Mouse (Mus musculus) hindbrain, embryonic 12.5 days (tissue): ENCODE measurements around the gene 1700113H08Rik. TPM values are rescaled to one million over a fixed set of nuclear protein-coding genes. Genes with fewer than 3 reads are reported as not detected.

Source experiments
- ATAC-seq: fragments of 200-750 bp; cut with Nextera tagmentation; 2 replicates; pipeline ENCODE4 v1.8.0; 2017; ENCODE audit warnings: moderate TSS enrichment; ENCODE audit not compliant: low FRiP score
- H3K27ac ChIP-seq: fragments of 300-500 bp; sonication (generic); 2 replicates; pipeline ENCODE4 v1.5.1; 2016; ENCODE audit warnings: mild to moderate bottlenecking
- H3K27me3 ChIP-seq: fragments of 300-500 bp; sonication (generic); 2 replicates; pipeline ENCODE4 v1.6.1; 2016; ENCODE audit warnings: mild to moderate bottlenecking
- H3K36me3 ChIP-seq: fragments of 300-500 bp; sonication (generic); 2 replicates; pipeline ENCODE4 v1.6.1; 2016; ENCODE audit warnings: mild to moderate bottlenecking
- H3K4me1 ChIP-seq: fragments of 300-500 bp; sonication (generic); 2 replicates; pipeline ENCODE4 v1.6.1; 2016
- H3K4me2 ChIP-seq: fragments of 300-500 bp; sonication (generic); replicated peaks from 2 replicates; pipeline ENCODE4 v1.6.1; 2016; ENCODE audit warnings: mild to moderate bottlenecking
- H3K4me3 ChIP-seq: fragments of 300-500 bp; sonication (generic); 2 replicates; pipeline ENCODE4 v1.5.1; 2016; ENCODE audit warnings: mild to moderate bottlenecking
- H3K9ac ChIP-seq: fragments of 300-500 bp; sonication (generic); 2 replicates; pipeline ENCODE4 v1.6.1; 2016; ENCODE audit warnings: mild to moderate bottlenecking, moderate library complexity
- H3K9me3 ChIP-seq: fragments of 300-500 bp; sonication (generic); replicated peaks from 2 replicates; pipeline ENCODE4 v1.6.1; 2016; ENCODE audit warnings: mild to moderate bottlenecking
- WGBS: fragments of 180-500 bp; shearing (Covaris S2); methylation state at CpG from one replicate; pipeline ENCODE4 v1.1.7; 2016; 5-methylcytosine and 5-hydroxymethylcytosine counted together
- polyA plus RNA-seq: library from polyadenylated mRNA; unstranded; fragments of >200 nt; fragmentation: Nextera tagmentation; extraction: Ambion mirVana; gene quantifications from 2 replicates; pipeline ENCODE4 v1.2.1, GENCODE M21; 2016

The 1700113H08Rik gene
- polyA plus RNA-seq, 1 experiment from 2014 or later, result 0.30 TPM

- Histone ChIP-seq H3K36me3 (no peaks in the 10 kb centered on the region), H3K27ac (no peak overlapping the region), H3K27me3 (no peaks in the 10 kb centered on the region), H3K9me3 (no peaks in the 10 kb centered on the region), H3K9ac (no peak overlapping the region), H3K4me2 (no peak overlapping the region), H3K4me3 (no peak overlapping the region), H3K4me1 (no peaks in the 10 kb centered on the region)
- 89% methylated on average over 3 of the region's 3 CpGs for WGBS
- ATAC-seq, result no peak
These were observed 53.1 kb downstream of the 1700113H08Rik start for GRCm38 (mm10) chr10:87110909-87111308.

GRCm38 (mm10) chr10:87125094-87125493 lies 67.2 kb downstream of the 1700113H08Rik start:
- Histone ChIP-seq H3K4me2 (no peak overlapping the region), H3K27ac (no peak overlapping the region), H3K27me3 (no peaks in the 10 kb centered on the region), H3K9ac (no peak overlapping the region), H3K9me3 (no peaks in the 10 kb centered on the region), H3K36me3 (no peaks in the 10 kb centered on the region), H3K4me1 (no peaks in the 10 kb centered on the region), H3K4me3 (no peak overlapping the region)
- 87% methylated on average over 5 of the region's 5 CpGs for WGBS
- no peak for ATAC-seq

GRCm38 (mm10) chr10:87126186-87126824 lies 68.5 kb downstream of the 1700113H08Rik start:
- Histone ChIP-seq H3K4me2 (no peak overlapping the region), H3K36me3 (no peaks in the 10 kb centered on the region), H3K4me3 (no peak overlapping the region), H3K27ac (no peak overlapping the region), H3K9me3 (no peaks in the 10 kb centered on the region), H3K9ac (no peak overlapping the region), H3K4me1 (no peaks in the 10 kb centered on the region), H3K27me3 (no peaks in the 10 kb centered on the region)
- ATAC-seq, result no peak
- 87% methylated on average over 12 of the region's 12 CpGs for WGBS

- WGBS, result 95% methylated on average over 6 of the region's 6 CpGs
- H3K4me3 ChIP-seq, result no peak overlapping the region
- 0 out of 2 replicates have a peak, but pooled peaks cover 4% of the 10 kb centered on the region for H3K9me3 ChIP-seq
- ATAC-seq, result no peak
- no peaks in the 10 kb centered on the region for H3K4me1 ChIP-seq
- H3K27me3 ChIP-seq, result no peaks in the 10 kb centered on the region
- H3K9ac ChIP-seq, result no peak overlapping the region
- no peaks in the 10 kb centered on the region for H3K36me3 ChIP-seq
- H3K4me2 ChIP-seq, result no peak overlapping the region
- no peak overlapping the region for H3K27ac ChIP-seq
These were observed 93.2 kb downstream of the 1700113H08Rik start for GRCm38 (mm10) chr10:87151050-87151449.

GRCm38 (mm10) chr10:87153731-87154505 lies 96.1 kb downstream of the 1700113H08Rik start:
- H3K27ac ChIP-seq, result no peak overlapping the region
- WGBS, result 77% methylated on average over 14 of the region's 14 CpGs

GRCm38 (mm10) chr10:87159781-87160180 lies 101.9 kb downstream of the 1700113H08Rik start:
- no peak overlapping the region for H3K4me2 ChIP-seq
- no peak overlapping the region for H3K4me3 ChIP-seq
- no peaks in the 10 kb centered on the region for H3K4me1 ChIP-seq
- no peak overlapping the region for H3K27ac ChIP-seq
- no peaks in the 10 kb centered on the region for H3K9me3 ChIP-seq
- 88% methylated on average over 9 of the region's 9 CpGs for WGBS
- H3K36me3 ChIP-seq, result no peaks in the 10 kb centered on the region
- no peak for ATAC-seq
- no peaks in the 10 kb centered on the region for H3K27me3 ChIP-seq
- H3K9ac ChIP-seq, result no peak overlapping the region

More at GRCm38 (mm10) chr10:87153731-87154505, 96.1 kb downstream of the 1700113H08Rik start:
- no peak overlapping the region for H3K4me2 ChIP-seq
- no peak for ATAC-seq
- H3K4me3 ChIP-seq, result no peak overlapping the region
- H3K36me3 ChIP-seq, result no peaks in the 10 kb centered on the region
- H3K9ac ChIP-seq, result no peak overlapping the region
- H3K27me3 ChIP-seq, result no peaks in the 10 kb centered on the region
- H3K4me1 ChIP-seq, result no peaks in the 10 kb centered on the region
- H3K9me3 ChIP-seq, result 0 out of 2 replicates have a peak, but pooled peaks cover 4% of the 10 kb centered on the region

GRCm38 (mm10) chr10:87196123-87196756 lies 138.4 kb downstream of the 1700113H08Rik start:
- no peak overlapping the region for H3K27ac ChIP-seq
- peak; percentile 69; the same call in 1 of the 2 replicates for ATAC-seq
- 60% methylated on average over 7 of the region's 7 CpGs for WGBS
- H3K4me1 ChIP-seq, result no peaks in the 10 kb centered on the region
- no peak overlapping the region for H3K4me2 ChIP-seq
- H3K9ac ChIP-seq, result no peak overlapping the region
- no peaks in the 10 kb centered on the region for H3K9me3 ChIP-seq
- no peaks in the 10 kb centered on the region for H3K27me3 ChIP-seq
- H3K36me3 ChIP-seq, result no peaks in the 10 kb centered on the region
- no peak overlapping the region for H3K4me3 ChIP-seq

- 94% methylated on average over 2 of the region's 2 CpGs for WGBS
- no peaks in the 10 kb centered on the region for H3K4me1 ChIP-seq
- no peaks in the 10 kb centered on the region for H3K9me3 ChIP-seq
- H3K36me3 ChIP-seq, result no peaks in the 10 kb centered on the region
- ATAC-seq, result no peak
- no peak overlapping the region for H3K27ac ChIP-seq
- H3K9ac ChIP-seq, result no peak overlapping the region
- no peak overlapping the region for H3K4me3 ChIP-seq
- no peak overlapping the region for H3K4me2 ChIP-seq
- H3K27me3 ChIP-seq, result no peaks in the 10 kb centered on the region
These were observed 140.9 kb downstream of the 1700113H08Rik start for GRCm38 (mm10) chr10:87198720-87199119.

GRCm38 (mm10) chr10:87209466-87209865 lies 151.6 kb downstream of the 1700113H08Rik start:
- H3K4me2 ChIP-seq, result no peak overlapping the region
- H3K4me1 ChIP-seq, result no peaks in the 10 kb centered on the region
- no peak for ATAC-seq
- WGBS, result 90% methylated on average over 1 of the region's 1 CpGs
- H3K27me3 ChIP-seq, result no peaks in the 10 kb centered on the region
- H3K4me3 ChIP-seq, result no peak overlapping the region
- H3K9me3 ChIP-seq, result no peaks in the 10 kb centered on the region
- no peak overlapping the region for H3K9ac ChIP-seq
- H3K27ac ChIP-seq, result no peak overlapping the region
- no peaks in the 10 kb centered on the region for H3K36me3 ChIP-seq

- H3K27ac ChIP-seq, result no peak overlapping the region
- H3K4me1 ChIP-seq, result no peaks in the 10 kb centered on the region
- H3K36me3 ChIP-seq, result no peaks in the 10 kb centered on the region
- no peak overlapping the region for H3K9ac ChIP-seq
- H3K27me3 ChIP-seq, result no peaks in the 10 kb centered on the region
- WGBS, result 76% methylated on average over 4 of the region's 4 CpGs
- H3K4me3 ChIP-seq, result no peak overlapping the region
- H3K4me2 ChIP-seq, result no peak overlapping the region
- no peak for ATAC-seq
- no peaks in the 10 kb centered on the region for H3K9me3 ChIP-seq
These were observed 153.2 kb downstream of the 1700113H08Rik start for GRCm38 (mm10) chr10:87211046-87211445.

GRCm38 (mm10) chr10:87212854-87213253 lies 155.0 kb downstream of the 1700113H08Rik start:
- 73% methylated on average over 2 of the region's 2 CpGs for WGBS
- Histone ChIP-seq H3K27me3 (no peaks in the 10 kb centered on the region), H3K27ac (no peak overlapping the region), H3K9ac (no peak overlapping the region), H3K4me1 (no peaks in the 10 kb centered on the region), H3K36me3 (no peaks in the 10 kb centered on the region), H3K9me3 (no peaks in the 10 kb centered on the region), H3K4me2 (no peak overlapping the region), H3K4me3 (no peak overlapping the region)
- no peak for ATAC-seq
